Mouse (Mus musculus) erythroblast, embryonic 14.5 days (primary cell): ENCODE results near the gene Neurog1.

Experiments
- GATA1 ChIP-seq: IDR thresholded peaks from 2 replicates; pipeline ENCODE4 v1.6.1; 2012; ENCODE audit warnings: low read length, inconsistent platforms, mixed read lengths
- TAL1 ChIP-seq: IDR thresholded peaks from 3 replicates; pipeline ENCODE4 v1.6.1; 2012; ENCODE audit warnings: low read length, inconsistent platforms, mixed read lengths

- TF ChIP-seq GATA1 (no peak), TAL1 (no peak)
Observed at GRCm38 (mm10) chr13:56216090-56216489, 35.9 kb downstream of the Neurog1 start.
